Mouse (Mus musculus) E14TG2a.4 (cell line): ENCODE results near the gene 2310061I04Rik.

ENCODE experiments used
- CTCF ChIP-seq: conservative IDR thresholded peaks from 2 replicates; pipeline ENCODE4 v1.5.1; 2014; ENCODE audit warnings: low read length
- NANOG ChIP-seq: IDR thresholded peaks from 2 replicates; pipeline ENCODE4 v1.6.1; 2014; ENCODE audit warnings: borderline replicate concordance, low read length, mixed read lengths
- POU5F1 ChIP-seq: IDR thresholded peaks from 2 replicates; pipeline ENCODE4 v1.6.1; 2014; ENCODE audit warnings: low read length, borderline replicate concordance

GRCm38 (mm10) chr17:35917463-35918251 is 20.4 kb upstream of the 2310061I04Rik start:
- TF ChIP-seq CTCF (no peak), NANOG (no peak), POU5F1 (no peak)
